Mouse (Mus musculus) cortical plate, adult 2 months (tissue): Measurements from ENCODE around the gene Fkbp5.

Experiments
- CTCF ChIP-seq: fragments of 200-500 bp; IDR thresholded peaks from 2 replicates; pipeline ENCODE4 v1.5.1; 2011; ENCODE audit warnings: mild to moderate bottlenecking, control low read depth, low read length; ENCODE audit not compliant: insufficient read depth; ENCODE audit errors: extremely low read depth
- POLR2A ChIP-seq: fragments of 200-500 bp; IDR thresholded peaks from 2 replicates; pipeline ENCODE4 v1.6.1; 2011; ENCODE audit warnings: mild to moderate bottlenecking, low read length, control low read depth; ENCODE audit not compliant: insufficient read depth; ENCODE audit errors: extremely low read depth

GRCm38 (mm10) chr17:28362653-28363292, 154.6 kb downstream of the Fkbp5 start:
- TF ChIP-seq CTCF = no peak
- TF ChIP-seq POLR2A = no peak
